Mouse (Mus musculus): ENCODE measurements around the gene Cox8c. TPM values are rescaled to one million over a fixed set of nuclear protein-coding genes. Genes with fewer than 3 reads are reported as not detected.

Gene Cox8c
- total RNA-seq, 2 experiments from 2014 or later: not detected

DNA sequence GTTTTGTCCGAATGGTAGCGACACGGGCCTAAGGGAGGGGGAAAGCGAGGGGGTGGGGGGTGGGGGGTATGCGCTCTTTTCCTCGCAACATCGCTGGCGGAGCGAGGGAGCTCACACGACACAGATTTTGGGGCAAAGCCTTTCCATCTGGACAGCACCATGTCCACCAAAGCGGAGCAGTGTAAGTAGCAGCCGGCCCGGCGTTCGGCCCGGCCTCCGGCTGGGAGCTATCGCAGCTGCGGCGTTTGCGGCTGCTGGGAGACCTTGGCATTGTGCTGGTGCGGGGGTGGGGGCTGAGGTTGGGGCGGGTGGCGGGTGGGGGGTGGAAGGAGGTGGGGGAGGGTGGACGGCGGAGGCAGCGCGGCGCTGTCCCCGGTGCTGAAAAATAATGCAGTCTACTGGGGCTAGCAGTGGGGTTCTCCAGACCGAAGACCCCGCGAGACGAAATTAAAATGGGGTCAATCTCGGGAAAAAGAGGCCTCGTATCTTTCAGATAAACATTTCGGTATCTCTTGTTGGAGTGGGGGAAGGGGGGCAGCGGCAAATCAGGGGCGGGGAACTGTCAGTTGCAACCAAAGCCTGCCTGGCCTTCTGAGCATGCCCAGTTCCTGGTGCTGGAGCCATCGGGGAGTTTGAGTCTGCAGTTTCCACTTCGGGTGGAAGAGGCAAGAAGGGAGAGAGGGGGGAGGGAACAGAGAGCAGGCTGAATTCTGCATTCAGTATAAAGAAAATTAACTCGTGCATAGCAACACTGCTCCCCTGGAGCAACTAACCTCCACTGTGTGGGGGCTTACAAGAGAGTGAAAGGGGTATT, 50.5 kb downstream of the Cox8c start:
- peak; percentile 79 to 81 for DNase-seq (ENCODE audit: low spot score in 2 of 2)
- intact Hi-C loops (cut with DNase I): loop anchor here (5.0 kb wide), 2 partner anchors 62 to 113 kb away; no protein-coding TSS in a partner anchor

Other genes with a start within 250 kb of the Cox8c start
- gene Itpk1, start 194.4 kb upstream of the Cox8c start, total RNA-seq (2021): 10 to 100 TPM; 74.9 to 76.2 TPM
- gene Moap1, start 155.7 kb upstream of the Cox8c start, total RNA-seq (2021): 10 to 100 TPM; 37.4 to 38.3 TPM
- gene Tmem251, start 155.6 kb upstream of the Cox8c start, total RNA-seq (2021): 1 to 10 TPM; 4.9 to 5.1 TPM
- gene Gm28051, start 141.6 kb upstream of the Cox8c start, total RNA-seq (2021): not detected
- 10 to 100 TPM; 12.8 to 14.0 TPM for gene Gon7, start 141.5 kb upstream of the Cox8c start, total RNA-seq (2021)
- 10 to 100 TPM; 33.4 to 34.5 TPM for gene Ubr7, start 141.3 kb upstream of the Cox8c start, total RNA-seq (2021)
- 10 to 100 TPM; 20.6 to 21.9 TPM for gene Gm20604, start 140.6 kb upstream of the Cox8c start, total RNA-seq (2021)
- gene Btbd7, start 20.8 kb upstream of the Cox8c start, total RNA-seq (2021): 10 to 100 TPM; 17.9 TPM
- 10 to 100 TPM; 43.4 TPM for gene Unc79, start 49.5 kb downstream of the Cox8c start, total RNA-seq (2021)